Mouse (Mus musculus): ENCODE measurements at regions not wholly inside any gene's neighbourhood (a gene's known extent, or its start where the extent isn't known, plus 50 kb on each side); places are given as distances from the start of the nearest gene placed in this dataset.

GRCm38 (mm10) chr1:71979261-71979660 lies 232.8 kb downstream of the Mreg start:
- WGBS: 84% methylated on average over 4 of the region's 4 CpGs
- no peak for DNase-seq

GRCm38 (mm10) chr1:71977361-71977760 lies 234.7 kb downstream of the Mreg start:
- Histone ChIP-seq H3K4me1 (ENCODE audit: control insufficient read depth, insufficient read depth, low read length) (no peaks in the 10 kb centered on the region), H3K27ac (ENCODE audit: insufficient read depth, low read length) (no peak overlapping the region), H3K4me3 (replicated peaks; ENCODE audit: insufficient read depth, low read depth, low read length) (no peak overlapping the region), H3K27me3 (ENCODE audit: control insufficient read depth, insufficient read depth, low read length) (no peaks in the 10 kb centered on the region)
- no peak for DNase-seq
- TF ChIP-seq CTCF (IDR thresholded peaks at IDR 0.05; ENCODE audit: borderline replicate concordance, insufficient read depth, low read depth, low read length) (no peak), POLR2A (IDR thresholded peaks at IDR 0.05; ENCODE audit: borderline replicate concordance, insufficient read depth, low read length) (no peak)
- 92% methylated on average over 5 of the region's 5 CpGs for WGBS

More at GRCm38 (mm10) chr1:71979261-71979660, 232.8 kb downstream of the Mreg start:
- Histone ChIP-seq H3K27me3 (ENCODE audit: control insufficient read depth, insufficient read depth, low read length) (no peaks in the 10 kb centered on the region), H3K4me1 (ENCODE audit: control insufficient read depth, insufficient read depth, low read length) (no peaks in the 10 kb centered on the region), H3K27ac (ENCODE audit: insufficient read depth, low read length) (no peak overlapping the region), H3K4me3 (replicated peaks; ENCODE audit: insufficient read depth, low read depth, low read length) (no peak overlapping the region)
- TF ChIP-seq CTCF (IDR thresholded peaks at IDR 0.05; ENCODE audit: borderline replicate concordance, insufficient read depth, low read depth, low read length): no peak
- TF ChIP-seq POLR2A (IDR thresholded peaks at IDR 0.05; ENCODE audit: borderline replicate concordance, insufficient read depth, low read length): no peak

DNA sequence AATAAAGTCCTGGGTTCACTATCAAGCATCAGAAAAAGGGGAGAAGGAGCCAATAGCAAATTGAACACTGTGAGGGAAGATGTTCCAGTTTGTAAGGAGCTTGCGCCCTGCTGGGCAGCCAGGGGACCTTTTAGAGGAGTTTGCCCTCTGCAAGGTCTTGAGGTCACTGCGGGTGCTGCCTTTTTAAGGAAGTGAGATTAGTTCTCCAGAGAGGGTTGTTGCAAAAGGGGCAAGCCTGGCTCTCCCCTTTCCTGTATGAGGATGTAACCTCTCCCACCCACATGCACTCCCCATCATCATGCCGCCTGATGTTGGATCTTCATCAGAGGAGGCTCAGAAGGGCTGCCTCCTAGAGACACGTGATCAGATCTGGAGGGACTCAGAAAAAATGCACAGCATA lies 237.4 kb downstream of the Mreg start:
- WGBS: 68% methylated on average over 4 of the region's 4 CpGs
- H3K27ac ChIP-seq (ENCODE audit: insufficient read depth, low read length): no peak overlapping the region
- TF ChIP-seq CTCF (IDR thresholded peaks at IDR 0.05; ENCODE audit: borderline replicate concordance, insufficient read depth, low read depth, low read length) (no peak), POLR2A (IDR thresholded peaks at IDR 0.05; ENCODE audit: borderline replicate concordance, insufficient read depth, low read length) (no peak)
- no peak overlapping the region for H3K4me3 ChIP-seq (replicated peaks; ENCODE audit: insufficient read depth, low read depth, low read length)
- DNase-seq: no peak
- no peaks in the 10 kb centered on the region for H3K27me3 ChIP-seq (ENCODE audit: control insufficient read depth, insufficient read depth, low read length)
- no peaks in the 10 kb centered on the region for H3K4me1 ChIP-seq (ENCODE audit: control insufficient read depth, insufficient read depth, low read length)

- no peak for DNase-seq
- Histone ChIP-seq H3K27me3 (ENCODE audit: control insufficient read depth, insufficient read depth, low read length) (no peaks in the 10 kb centered on the region), H3K4me3 (replicated peaks; ENCODE audit: insufficient read depth, low read depth, low read length) (no peak overlapping the region), H3K27ac (ENCODE audit: insufficient read depth, low read length) (no peak overlapping the region), H3K4me1 (ENCODE audit: control insufficient read depth, insufficient read depth, low read length) (no peaks in the 10 kb centered on the region)
- TF ChIP-seq POLR2A (IDR thresholded peaks at IDR 0.05; ENCODE audit: borderline replicate concordance, insufficient read depth, low read length): no peak
- TF ChIP-seq CTCF (IDR thresholded peaks at IDR 0.05; ENCODE audit: borderline replicate concordance, insufficient read depth, low read depth, low read length): no peak
- 41% methylated on average over 6 of the region's 6 CpGs for WGBS
Measured at GRCm38 (mm10) chr1:71971943-71972342, 240.2 kb downstream of the Mreg start.

DNA sequence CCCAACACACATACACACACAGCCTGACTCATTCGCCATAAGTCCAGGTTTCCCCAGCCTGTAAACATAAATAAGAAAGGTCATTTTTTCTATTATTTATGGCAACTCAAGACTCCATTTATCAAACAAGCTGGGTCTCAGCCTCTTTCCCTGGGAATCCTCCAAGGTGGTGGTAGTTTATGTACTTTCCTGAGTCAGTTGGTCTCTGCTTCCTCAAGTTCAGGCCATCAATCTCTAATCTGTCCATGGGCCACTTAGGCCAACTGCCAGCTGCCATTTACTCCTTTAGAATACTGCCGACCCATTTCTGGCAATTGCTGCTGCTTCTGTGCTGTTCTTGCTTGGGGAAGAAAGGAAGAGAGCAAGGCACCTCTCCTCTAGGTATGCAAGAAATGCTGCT lies 241.3 kb downstream of the Mreg start:
- no peak for TF ChIP-seq CTCF (IDR thresholded peaks at IDR 0.05; ENCODE audit: borderline replicate concordance, insufficient read depth, low read depth, low read length)
- no peak for TF ChIP-seq POLR2A (IDR thresholded peaks at IDR 0.05; ENCODE audit: borderline replicate concordance, insufficient read depth, low read length)
- DNase-seq: no peak
- Histone ChIP-seq H3K4me1 (ENCODE audit: control insufficient read depth, insufficient read depth, low read length) (no peaks in the 10 kb centered on the region), H3K27me3 (ENCODE audit: control insufficient read depth, insufficient read depth, low read length) (no peaks in the 10 kb centered on the region), H3K27ac (ENCODE audit: insufficient read depth, low read length) (no peak overlapping the region), H3K4me3 (replicated peaks; ENCODE audit: insufficient read depth, low read depth, low read length) (no peak overlapping the region)
- 66% methylated on average over 2 of the region's 2 CpGs for WGBS

DNA sequence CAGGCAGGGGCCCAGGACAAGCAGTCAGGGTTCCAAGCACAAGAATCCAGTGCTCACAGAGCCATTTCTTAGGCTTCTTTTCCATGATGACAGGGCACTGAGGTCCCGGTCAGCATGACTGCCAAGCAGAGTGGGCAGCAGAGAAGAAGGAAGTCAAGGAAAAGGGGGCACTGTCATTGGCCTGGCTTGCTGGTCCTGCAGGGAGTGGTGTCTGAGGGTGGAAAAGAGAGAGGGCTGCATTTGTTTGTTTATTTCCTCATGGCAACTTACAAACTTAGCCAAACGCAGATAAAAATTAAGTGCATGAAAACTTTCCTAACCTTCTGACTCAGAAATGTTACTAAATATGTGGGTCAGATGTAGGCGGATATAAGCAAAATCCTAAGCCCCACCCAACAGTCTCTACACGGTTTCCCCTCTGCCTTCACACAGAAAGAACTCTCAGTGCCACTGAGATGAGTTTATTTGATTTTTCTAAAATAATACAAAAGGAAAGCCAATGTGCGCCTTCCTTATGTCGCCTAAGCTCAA lies 244.5 kb downstream of the Mreg start:
- no peak overlapping the region for H3K4me3 ChIP-seq (replicated peaks; ENCODE audit: insufficient read depth, low read depth, low read length)
- WGBS: 92% methylated on average over 6 of the region's 6 CpGs
- TF ChIP-seq CTCF (IDR thresholded peaks at IDR 0.05; ENCODE audit: borderline replicate concordance, insufficient read depth, low read depth, low read length) (no peak), POLR2A (IDR thresholded peaks at IDR 0.05; ENCODE audit: borderline replicate concordance, insufficient read depth, low read length) (no peak)
- no peaks in the 10 kb centered on the region for H3K27me3 ChIP-seq (ENCODE audit: control insufficient read depth, insufficient read depth, low read length)
- H3K4me1 ChIP-seq (ENCODE audit: control insufficient read depth, insufficient read depth, low read length): no peaks in the 10 kb centered on the region
- no peak overlapping the region for H3K27ac ChIP-seq (ENCODE audit: insufficient read depth, low read length)
- DNase-seq: no peak

GRCm38 (mm10) chr1:71964450-71965126 lies 247.5 kb downstream of the Mreg start:
- Histone ChIP-seq H3K4me3 (replicated peaks; ENCODE audit: insufficient read depth, low read depth, low read length) (no peak overlapping the region), H3K27ac (ENCODE audit: insufficient read depth, low read length) (no peak overlapping the region), H3K4me1 (ENCODE audit: control insufficient read depth, insufficient read depth, low read length) (no peaks in the 10 kb centered on the region), H3K27me3 (ENCODE audit: control insufficient read depth, insufficient read depth, low read length) (no peaks in the 10 kb centered on the region)
- 90% methylated on average over 4 of the region's 4 CpGs for WGBS
- DNase-seq: no peak
- TF ChIP-seq CTCF (IDR thresholded peaks at IDR 0.05; ENCODE audit: borderline replicate concordance, insufficient read depth, low read depth, low read length) (no peak), POLR2A (IDR thresholded peaks at IDR 0.05; ENCODE audit: borderline replicate concordance, insufficient read depth, low read length) (no peak)

GRCm38 (mm10) chr1:71956940-71957339 lies 255.2 kb downstream of the Mreg start:
- no peak overlapping the region for H3K4me3 ChIP-seq (replicated peaks; ENCODE audit: insufficient read depth, low read depth, low read length)
- no peak for DNase-seq
- 60% methylated on average over 3 of the region's 3 CpGs for WGBS
- H3K4me1 ChIP-seq (ENCODE audit: control insufficient read depth, insufficient read depth, low read length): no peaks in the 10 kb centered on the region
- TF ChIP-seq CTCF (IDR thresholded peaks at IDR 0.05; ENCODE audit: borderline replicate concordance, insufficient read depth, low read depth, low read length): no peak
- TF ChIP-seq POLR2A (IDR thresholded peaks at IDR 0.05; ENCODE audit: borderline replicate concordance, insufficient read depth, low read length): no peak
- H3K27ac ChIP-seq (ENCODE audit: insufficient read depth, low read length): no peak overlapping the region
- H3K27me3 ChIP-seq (ENCODE audit: control insufficient read depth, insufficient read depth, low read length): no peaks in the 10 kb centered on the region
